Mouse (Mus musculus) bone marrow macrophage, adult 2 months (primary cell): ENCODE results near the gene Crocc.

Source experiments
- CTCF ChIP-seq: IDR thresholded peaks from 2 replicates; pipeline ENCODE4 v1.5.1; 2012; ENCODE audit warnings: low read depth, mild to moderate bottlenecking, low read length, moderate library complexity
- POLR2A ChIP-seq: IDR thresholded peaks from 2 replicates; pipeline ENCODE4 v1.6.1; 2012; ENCODE audit warnings: mild to moderate bottlenecking, low read depth, low read length, borderline replicate concordance

- TF ChIP-seq POLR2A (no peak), CTCF (no peak)
Measured at GRCm38 (mm10) chr4:141108196-141108732, 47.9 kb upstream of the Crocc start.
